In the genomic region with DNA sequence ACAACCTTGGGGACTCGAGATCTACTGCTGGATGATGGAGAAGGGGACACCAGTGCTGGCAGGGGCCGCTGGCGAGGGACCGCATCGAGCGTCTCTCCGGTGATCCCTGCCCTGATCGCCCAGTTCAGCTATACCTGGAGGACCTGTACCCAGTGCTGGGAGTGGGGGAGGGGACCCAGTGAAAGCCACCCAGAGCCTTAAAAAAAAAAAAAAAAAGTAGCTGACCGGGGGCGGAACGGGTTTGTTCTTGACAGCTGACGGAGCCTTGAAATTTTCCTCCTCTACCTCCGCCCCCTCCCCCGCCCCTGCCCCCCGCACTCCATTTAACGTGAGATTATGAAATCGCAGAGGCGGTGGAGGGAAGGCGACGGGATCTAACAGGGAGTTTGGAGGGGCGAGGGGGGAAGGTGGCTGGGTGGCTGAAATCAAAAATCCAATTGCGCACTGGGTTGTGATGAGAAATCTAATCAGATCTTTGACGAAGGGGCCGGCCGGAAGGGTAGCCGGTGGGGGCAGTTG, we compare ENCODE assay signal across 8 mouse cellular contexts.
A peak's percentile ranks its signal among the peaks of the same experiment; 100 is the strongest.
DNase-seq lines count a peak whose midpoint lies in the region; ATAC-seq and TF ChIP-seq lines count a peak whose summit lies in the region.

No protein-coding gene starts in this region.

- H3K9me3 ChIP-seq in hindbrain, embryonic 10.5 days, result no peaks in the 10 kb centered on the region
- H3K9me3 ChIP-seq in neural tube, embryonic 11.5 days (ENCODE audit: control insufficient read depth, low read length), result no peaks in the 10 kb centered on the region

- intact Hi-C loops in left cerebral cortex, postnatal 10 days (cut with DNase I), result loop anchor here (5.0 kb wide), 3 partner anchors 145 to 880 kb away; no protein-coding TSS in a partner anchor

- peak overlapping the region; percentile 86 for H3K4me2 ChIP-seq in neural tube, embryonic 11.5 days (ENCODE audit: low read depth)

- peaks cover 27% of the 10 kb centered on the region for H3K79me3 ChIP-seq in C2C12 (ENCODE audit: low read depth)

- peak overlapping the region; percentile 65 for H3K4me3 ChIP-seq in C2C12 (ENCODE audit: insufficient read depth, poor library complexity, severe bottlenecking)
- H3K4me3 ChIP-seq in hindbrain, embryonic 10.5 days, result peak overlapping the region; percentile 57
- peak overlapping the region; percentile 49 for H3K4me3 ChIP-seq in neural tube, embryonic 11.5 days (ENCODE audit: low read depth, low read length)

- H3K4me1 ChIP-seq in hindbrain, embryonic 10.5 days (replicated peaks), result peaks cover 9% of the 10 kb centered on the region; the same call in 1 of the 2 replicates
- no peaks in the 10 kb centered on the region for H3K4me1 ChIP-seq in neural tube, embryonic 11.5 days (ENCODE audit: control insufficient read depth, insufficient read depth, low read length)

- TF ChIP-seq CTCF in C2C12 (IDR thresholded peaks at IDR 0.05; ENCODE audit: control insufficient read depth, insufficient read depth, insufficient read length), result no peak

- peaks cover 50% of the 10 kb centered on the region for H3K79me2 ChIP-seq in C2C12 (ENCODE audit: control insufficient read depth, insufficient read depth)

- WGBS in hindbrain, embryonic 10.5 days, result under 1% methylated on average over 26 of the region's 26 CpGs
- WGBS in neural tube, embryonic 11.5 days, result 0% methylated on average over 26 of the region's 26 CpGs

- H3K36me3 ChIP-seq in C2C12 (ENCODE audit: control insufficient read depth, insufficient read depth), result no peaks in the 10 kb centered on the region
- no peaks in the 10 kb centered on the region for H3K36me3 ChIP-seq in hindbrain, embryonic 10.5 days
- no peaks in the 10 kb centered on the region for H3K36me3 ChIP-seq in neural tube, embryonic 11.5 days (ENCODE audit: control insufficient read depth, insufficient read depth, low read length)

- peak overlapping the region; percentile 44 for H3K9ac ChIP-seq in neural tube, embryonic 11.5 days (ENCODE audit: low read length)

- DNase-seq in adrenal gland, postnatal 14 days, result peak; percentile 29
- DNase-seq in adrenal gland, adult 8-10 months, result no peak
- DNase-seq in embryo, embryonic 11 days, result peak; percentile 63
- peak; percentile 62 for DNase-seq in hindbrain, embryonic 10.5 days (ENCODE audit: low spot score)
- DNase-seq in left cerebral cortex, postnatal 10 days (ENCODE audit: extremely low spot score in 1 of 2, low spot score in 2 of 2), result peak; percentile 55 to 72
- peak; percentile 61 for DNase-seq in neural tube, embryonic 11.5 days (ENCODE audit: low spot score)
- no peak for DNase-seq in spleen, adult 12 weeks (ENCODE audit: low spot score)

- ATAC-seq in neural tube, embryonic 11.5 days (ENCODE audit: insufficient read depth, low FRiP score, low TSS enrichment), result peak; percentile 73

- peak overlapping the region; percentile 91 for H3ac ChIP-seq in C2C12 (ENCODE audit: control insufficient read depth, insufficient read length, low read depth)

- H3K27me3 ChIP-seq in C2C12 (ENCODE audit: control insufficient read depth, insufficient read depth, insufficient read length), result no peaks in the 10 kb centered on the region
- peaks cover 19% of the 10 kb centered on the region for H3K27me3 ChIP-seq in hindbrain, embryonic 10.5 days (ENCODE audit: insufficient read depth, poor library complexity, severe bottlenecking)
- no peaks in the 10 kb centered on the region for H3K27me3 ChIP-seq in neural tube, embryonic 11.5 days (ENCODE audit: control insufficient read depth, insufficient read depth, low read length)

- H3K27ac ChIP-seq in hindbrain, embryonic 10.5 days, result peak overlapping the region; percentile 56; the same call in 1 of the 2 replicates
- H3K27ac ChIP-seq in neural tube, embryonic 11.5 days (ENCODE audit: low read depth, low read length), result peak overlapping the region; percentile 79

TF ChIP-seq in C2C12, 6 proteins besides CTCF, POLR2A, EP300 and RAD21:
- TF ChIP-seq MAX (IDR thresholded peaks at IDR 0.05) (no peak), MYOG (IDR thresholded peaks at IDR 0.05; ENCODE audit: control insufficient read depth, extremely low read depth, insufficient read length) (no peak), CEBPB (IDR thresholded peaks at IDR 0.05; ENCODE audit: low read depth) (no peak), FOSL1 (IDR thresholded peaks at IDR 0.05; ENCODE audit: insufficient read depth, low read length, poor library complexity, severe bottlenecking) (no peak), USF1 (IDR thresholded peaks at IDR 0.05; ENCODE audit: low read depth) (no peak), MYOD1 (IDR thresholded peaks at IDR 0.05; ENCODE audit: control insufficient read depth, insufficient read length, low read depth) (no peak)

Comparison
In these comparisons a context has a peak if more than half of its experiments do, and no peak if none do; other contexts are left out.
1. DNase-seq: peak in adrenal gland, postnatal 14 days (single experiment), embryo, embryonic 11 days (single experiment), hindbrain, embryonic 10.5 days (single experiment), left cerebral cortex, postnatal 10 days (2 of 2) and neural tube, embryonic 11.5 days (single experiment); none in adrenal gland, adult 8-10 months (single experiment) and spleen, adult 12 weeks (single experiment).
2. Peak in every context shown above with its lines, with median percentiles within 50 percentile points of each other: H3K4me3 ChIP-seq.